ENCODE assay signal across 8 mouse cellular contexts in the genomic region with DNA sequence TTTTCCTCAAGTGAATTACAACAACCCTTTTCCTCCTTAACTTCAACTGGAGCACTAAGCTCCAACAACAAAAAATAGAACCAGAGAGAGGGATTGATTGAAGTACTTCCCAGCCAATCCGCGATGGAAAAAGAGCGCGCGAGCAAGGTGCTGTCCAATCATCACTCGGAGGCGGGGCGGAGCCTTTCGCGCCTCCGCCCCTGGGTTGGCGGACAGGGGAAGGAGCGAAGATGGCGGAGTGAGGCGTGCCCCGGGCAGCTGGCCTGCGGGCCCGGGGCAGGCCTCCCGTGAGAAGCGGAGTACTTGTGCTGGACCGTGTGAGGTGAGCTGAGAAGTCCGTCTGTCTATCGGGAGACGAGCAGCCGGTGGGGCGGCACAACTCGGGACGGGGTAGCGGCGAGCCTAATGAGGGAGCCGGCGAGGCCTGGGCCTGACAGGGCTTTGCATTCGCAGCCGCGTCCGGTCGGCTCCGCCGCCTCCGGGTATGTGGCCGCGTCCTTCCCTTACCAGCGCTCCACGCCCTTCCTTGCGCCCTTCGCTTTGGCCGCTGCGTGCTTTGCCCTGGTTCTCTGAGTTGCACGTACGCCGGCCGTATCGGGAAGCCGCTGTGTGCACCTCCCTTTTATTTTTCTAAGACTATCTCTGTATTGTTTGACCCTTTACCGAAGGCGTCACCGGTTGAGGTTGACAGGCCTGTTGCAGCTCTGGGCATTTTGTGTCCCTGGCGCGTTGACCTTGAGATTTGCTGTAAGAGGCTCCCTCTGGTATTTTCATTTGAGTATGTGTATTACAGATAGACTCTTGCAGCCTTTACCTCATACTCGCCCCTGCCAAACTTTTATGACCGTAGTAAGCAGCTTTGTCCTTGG. TPM values are rescaled to one million over a fixed set of nuclear protein-coding genes. Genes with fewer than 3 reads are reported as not detected.
DNase-seq lines count a peak whose midpoint lies in the region; ATAC-seq and TF ChIP-seq lines count a peak whose summit lies in the region.

No protein-coding gene starts in this region.

- H3K9ac ChIP-seq in heart, embryonic 12.5 days = peak overlapping the region; percentile 100
- H3K9ac ChIP-seq in kidney, postnatal 0 days (ENCODE audit: low read depth, low read length) = peak overlapping the region; percentile 97
- peak overlapping the region; percentile 100 for H3K9ac ChIP-seq in liver, embryonic 11.5 days (ENCODE audit: low read depth, low read length)
- H3K9ac ChIP-seq in stomach, embryonic 14.5 days (replicated peaks; ENCODE audit: low read depth, low read length) = peak overlapping the region; percentile 88

- H3K27ac ChIP-seq in heart, embryonic 12.5 days (ENCODE audit: poor library complexity, severe bottlenecking) = peak overlapping the region; percentile 99
- peak overlapping the region; percentile 95 for H3K27ac ChIP-seq in kidney, postnatal 0 days
- peak overlapping the region; percentile 94 for H3K27ac ChIP-seq in liver, embryonic 11.5 days (ENCODE audit: low read depth, low read length)
- H3K27ac ChIP-seq in stomach, embryonic 14.5 days (ENCODE audit: low read length) = peak overlapping the region; percentile 77

- peak overlapping the region; percentile 98 for H3K4me3 ChIP-seq in heart, embryonic 12.5 days
- H3K4me3 ChIP-seq in kidney, postnatal 0 days (replicated peaks; ENCODE audit: low read depth, low read length) = peak overlapping the region; percentile 96
- peak overlapping the region; percentile 95 for H3K4me3 ChIP-seq in liver, embryonic 11.5 days (ENCODE audit: low read depth, low read length)
- H3K4me3 ChIP-seq in stomach, embryonic 14.5 days (ENCODE audit: low read depth, low read length) = peak overlapping the region; percentile 85

- no peaks in the 10 kb centered on the region for H3K27me3 ChIP-seq in heart, embryonic 12.5 days (replicated peaks)
- H3K27me3 ChIP-seq in kidney, postnatal 0 days (ENCODE audit: insufficient read depth, low read length) = no peaks in the 10 kb centered on the region
- H3K27me3 ChIP-seq in liver, embryonic 11.5 days (replicated peaks; ENCODE audit: control insufficient read depth, insufficient read depth, low read length) = no peaks in the 10 kb centered on the region
- no peaks in the 10 kb centered on the region for H3K27me3 ChIP-seq in stomach, embryonic 14.5 days (ENCODE audit: control insufficient read depth, insufficient read depth, low read length)

- peak; percentile 97 for DNase-seq in CD4-positive helper T cell, adult 2 months (ENCODE audit: low read depth, low spot score)
- DNase-seq in brain, embryonic 18.5 days (ENCODE audit: low read depth, low spot score) = peak; percentile 94
- peak; percentile 98 for DNase-seq in kidney, postnatal 0 days (ENCODE audit: low spot score)
- peak; percentile 93 for DNase-seq in liver, embryonic 11.5 days (ENCODE audit: low spot score)
- peak; percentile 98 for DNase-seq in naive thymus-derived CD4-positive, alpha-beta T cell, adult 2 months (ENCODE audit: low read depth)

- peak; percentile 95 for ATAC-seq in erythroid progenitor cell, adult 5-6 weeks (replicated peaks; ENCODE audit: low FRiP score, poor library complexity, severe bottlenecking)
- ATAC-seq in heart, embryonic 12.5 days (ENCODE audit: insufficient number of reproducible peaks, low FRiP score) = peak; percentile 97
- ATAC-seq in kidney, postnatal 0 days (replicated peaks; ENCODE audit: low FRiP score, low read depth) = peak; percentile 97
- ATAC-seq in liver, embryonic 11.5 days (replicated peaks; ENCODE audit: low FRiP score) = peak; percentile 95
- peak; percentile 98 for ATAC-seq in stomach, embryonic 14.5 days (ENCODE audit: insufficient number of reproducible peaks, insufficient read depth, low FRiP score, low read depth)

- H3K4me1 ChIP-seq in heart, embryonic 12.5 days (replicated peaks) = peaks cover 22% of the 10 kb centered on the region
- H3K4me1 ChIP-seq in kidney, postnatal 0 days (replicated peaks; ENCODE audit: insufficient read depth, low read length) = peaks cover 3% of the 10 kb centered on the region; the same call in 1 of the 2 replicates
- peaks cover 12% of the 10 kb centered on the region for H3K4me1 ChIP-seq in liver, embryonic 11.5 days (replicated peaks; ENCODE audit: control insufficient read depth, insufficient read depth, low read length)
- H3K4me1 ChIP-seq in stomach, embryonic 14.5 days (ENCODE audit: control insufficient read depth, insufficient read depth, low read length) = peaks cover 5% of the 10 kb centered on the region; the same call in 1 of the 2 replicates

- no peak for TF ChIP-seq CTCF in kidney, postnatal 0 days (IDR thresholded peaks at IDR 0.05; ENCODE audit: low read depth)

- WGBS in heart, embryonic 12.5 days = under 1% methylated on average over 61 of the region's 61 CpGs
- under 1% methylated on average over 54 of the region's 61 CpGs for WGBS in kidney, postnatal 0 days
- under 1% methylated on average over 61 of the region's 61 CpGs for WGBS in liver, embryonic 11.5 days
- WGBS in stomach, embryonic 14.5 days = under 1% methylated on average over 61 of the region's 61 CpGs

- peak overlapping the region; percentile 70 for H3K4me2 ChIP-seq in heart, embryonic 12.5 days
- peak overlapping the region; percentile 77 for H3K4me2 ChIP-seq in kidney, postnatal 0 days (ENCODE audit: low read length)
- H3K4me2 ChIP-seq in liver, embryonic 11.5 days = peak overlapping the region; percentile 84
- H3K4me2 ChIP-seq in stomach, embryonic 14.5 days (replicated peaks; ENCODE audit: low read depth, low read length) = peak overlapping the region; percentile 55

- H3K9me3 ChIP-seq in heart, embryonic 12.5 days (replicated peaks) = no peaks in the 10 kb centered on the region
- H3K9me3 ChIP-seq in kidney, postnatal 0 days (replicated peaks; ENCODE audit: low read length) = no peaks in the 10 kb centered on the region
- no peaks in the 10 kb centered on the region for H3K9me3 ChIP-seq in liver, embryonic 11.5 days (ENCODE audit: control insufficient read depth, low read length)
- no peaks in the 10 kb centered on the region for H3K9me3 ChIP-seq in stomach, embryonic 14.5 days (ENCODE audit: control insufficient read depth, low read depth, low read length)

- peaks cover 33% of the 10 kb centered on the region for H3K36me3 ChIP-seq in heart, embryonic 12.5 days
- peaks cover 17% of the 10 kb centered on the region for H3K36me3 ChIP-seq in kidney, postnatal 0 days (ENCODE audit: insufficient read depth, low read length)
- H3K36me3 ChIP-seq in liver, embryonic 11.5 days (ENCODE audit: control insufficient read depth, insufficient read depth, low read length) = peaks cover 12% of the 10 kb centered on the region
- H3K36me3 ChIP-seq in stomach, embryonic 14.5 days (ENCODE audit: control insufficient read depth, insufficient read depth, low read length) = peaks cover 28% of the 10 kb centered on the region

RNA-seq across cellular contexts. Expression of gene Nusap1, which starts 23.8 kb away (rescaled TPM):
- total RNA-seq in erythroid progenitor cell, adult 5-6 weeks (2015; ENCODE audit: low replicate concordance) = 358 and 360 TPM in 2 replicates
- 406 and 409 TPM in 2 replicates for total RNA-seq in erythroid progenitor cell, adult 5-6 weeks (2017; ENCODE audit: low replicate concordance)
- polyA plus RNA-seq in heart, embryonic 12.5 days (2016; fragmentation: Nextera tagmentation; extraction: Ambion mirVana) = 51.6 and 53.3 TPM in 2 replicates
- polyA plus RNA-seq in kidney, postnatal 0 days (2015; fragmentation: Nextera tagmentation; extraction: Ambion mirVana) = 31.9 and 38.7 TPM in 2 replicates
- 76.5 and 88.3 TPM in 2 replicates for polyA plus RNA-seq in liver, embryonic 11.5 days (2014; fragmentation: Nextera tagmentation; extraction: Ambion mirVana)
- 73.0 and 73.2 TPM in 2 replicates for polyA plus RNA-seq in stomach, embryonic 14.5 days (2014; fragmentation: Nextera tagmentation; extraction: Ambion mirVana)

RNA-seq across cellular contexts. Expression of gene Oip5, which starts 23.9 kb away (rescaled TPM):
- total RNA-seq in erythroid progenitor cell, adult 5-6 weeks (2015; ENCODE audit: low replicate concordance) = 68.1 and 71.7 TPM in 2 replicates
- total RNA-seq in erythroid progenitor cell, adult 5-6 weeks (2017; ENCODE audit: low replicate concordance) = 32.5 and 94.3 TPM in 2 replicates
- 24.3 and 28.3 TPM in 2 replicates for polyA plus RNA-seq in heart, embryonic 12.5 days (2016; fragmentation: Nextera tagmentation; extraction: Ambion mirVana)
- polyA plus RNA-seq in kidney, postnatal 0 days (2015; fragmentation: Nextera tagmentation; extraction: Ambion mirVana) = 12.4 and 15.6 TPM in 2 replicates
- 42.0 and 47.7 TPM in 2 replicates for polyA plus RNA-seq in liver, embryonic 11.5 days (2014; fragmentation: Nextera tagmentation; extraction: Ambion mirVana)
- 26.7 and 27.1 TPM in 2 replicates for polyA plus RNA-seq in stomach, embryonic 14.5 days (2014; fragmentation: Nextera tagmentation; extraction: Ambion mirVana)

RNA-seq across cellular contexts. Expression of gene Chp1, which starts 46.9 kb away (rescaled TPM):
- total RNA-seq in erythroid progenitor cell, adult 5-6 weeks (2015; ENCODE audit: low replicate concordance) = 76.7 and 89.7 TPM in 2 replicates
- 53.0 and 61.0 TPM in 2 replicates for total RNA-seq in erythroid progenitor cell, adult 5-6 weeks (2017; ENCODE audit: low replicate concordance)
- polyA plus RNA-seq in heart, embryonic 12.5 days (2016; fragmentation: Nextera tagmentation; extraction: Ambion mirVana) = 47.0 and 47.2 TPM in 2 replicates
- polyA plus RNA-seq in kidney, postnatal 0 days (2015; fragmentation: Nextera tagmentation; extraction: Ambion mirVana) = 68.8 and 72.2 TPM in 2 replicates
- 40.1 and 42.2 TPM in 2 replicates for polyA plus RNA-seq in liver, embryonic 11.5 days (2014; fragmentation: Nextera tagmentation; extraction: Ambion mirVana)
- 67.7 and 69.6 TPM in 2 replicates for polyA plus RNA-seq in stomach, embryonic 14.5 days (2014; fragmentation: Nextera tagmentation; extraction: Ambion mirVana)

RNA-seq across cellular contexts. Expression of gene Exd1, which starts 46.9 kb away (rescaled TPM):
- not detected in 2 replicates for total RNA-seq in erythroid progenitor cell, adult 5-6 weeks (2015; ENCODE audit: low replicate concordance)
- total RNA-seq in erythroid progenitor cell, adult 5-6 weeks (2017; ENCODE audit: low replicate concordance) = 0.90 TPM in 1 of 2 replicates, not detected in the other
- polyA plus RNA-seq in heart, embryonic 12.5 days (2016; fragmentation: Nextera tagmentation; extraction: Ambion mirVana) = 0.22 and 0.36 TPM in 2 replicates
- 0.29 and 0.47 TPM in 2 replicates for polyA plus RNA-seq in kidney, postnatal 0 days (2015; fragmentation: Nextera tagmentation; extraction: Ambion mirVana)
- 0.25 and 0.29 TPM in 2 replicates for polyA plus RNA-seq in liver, embryonic 11.5 days (2014; fragmentation: Nextera tagmentation; extraction: Ambion mirVana)
- 0.35 and 0.52 TPM in 2 replicates for polyA plus RNA-seq in stomach, embryonic 14.5 days (2014; fragmentation: Nextera tagmentation; extraction: Ambion mirVana)

Comparison
In these comparisons a context has a peak if more than half of its experiments do, and no peak if none do; other contexts are left out.
1. Peak in every context shown above with its lines: DNase-seq, ATAC-seq, H3K4me3 ChIP-seq and H3K27ac ChIP-seq.